Mouse (Mus musculus) liver, embryonic 14.5 days (tissue): Measurements from ENCODE around the gene Glb1l2. TPM values are rescaled to one million over a fixed set of nuclear protein-coding genes. Genes with fewer than 3 reads are reported as not detected.

ENCODE experiments used
- ATAC-seq: fragments of 200-750 bp; cut with Nextera tagmentation; 2 replicates; pipeline ENCODE4 v1.8.0; 2017; ENCODE audit warnings: moderate number of reproducible peaks, mild to moderate bottlenecking, moderate library complexity; ENCODE audit not compliant: insufficient read depth
- DNase-seq, 3 experiments: peaks; one replicate each; pipeline ENCODE4 v3.0.0-alpha.2; 2012 to 2013; ENCODE audit warnings: low read depth in 3 of 3, low spot score in 3 of 3
- H3K27ac ChIP-seq: fragments of 300-500 bp; sonication (generic); 2 replicates; pipeline ENCODE4 v1.5.1; 2014; ENCODE audit warnings: moderate library complexity, mild to moderate bottlenecking, control low read depth, inconsistent platforms
- H3K27me3 ChIP-seq: fragments of 300-500 bp; sonication (generic); 2 replicates; pipeline ENCODE4 v1.6.1; 2014; ENCODE audit warnings: mild to moderate bottlenecking, low read length, moderate library complexity; ENCODE audit not compliant: control insufficient read depth, insufficient read depth
- H3K36me3 ChIP-seq: fragments of 300-500 bp; sonication (generic); replicated peaks from 2 replicates; pipeline ENCODE4 v1.6.1; 2014; ENCODE audit warnings: low read depth; ENCODE audit not compliant: control insufficient read depth, insufficient read depth
- H3K4me1 ChIP-seq, 2 experiments: fragments of 200-500 bp in 1 of 2; fragments of 300-500 bp in 1 of 2; sonication (generic) in 1 of 2; replicated peaks; 2 replicates each; pipeline ENCODE4 v1.6.1; 2012 to 2014; ENCODE audit warnings: antibody characterized with exemption in 1 of 2, inconsistent platforms in 1 of 2, low read length in 1 of 2; ENCODE audit not compliant: control insufficient read depth in 2 of 2, insufficient read depth in 2 of 2
- H3K4me2 ChIP-seq: fragments of 300-500 bp; sonication (generic); 2 replicates; pipeline ENCODE4 v1.6.1; 2014; ENCODE audit warnings: low read depth, mild to moderate bottlenecking, control low read depth, moderate library complexity
- H3K4me3 ChIP-seq, 2 experiments: fragments of 200-500 bp in 1 of 2; fragments of 300-500 bp in 1 of 2; sonication (generic) in 1 of 2; 2 replicates each; pipeline ENCODE4 v1.5.1; 2012 to 2014; ENCODE audit warnings: low read depth in 2 of 2, low read length in 2 of 2, mild to moderate bottlenecking in 2 of 2, control low read depth in 1 of 2, inconsistent platforms in 1 of 2, moderate library complexity in 1 of 2; ENCODE audit not compliant: insufficient read depth in 1 of 2
- H3K9ac ChIP-seq: fragments of 300-500 bp; sonication (generic); replicated peaks from 2 replicates; pipeline ENCODE4 v1.6.1; 2014; ENCODE audit warnings: mild to moderate bottlenecking, control low read depth, moderate library complexity
- H3K9me3 ChIP-seq: fragments of 300-500 bp; sonication (generic); 2 replicates; pipeline ENCODE4 v1.6.1; 2016; ENCODE audit warnings: low read length, mixed read lengths; ENCODE audit not compliant: control insufficient read depth
- CTCF ChIP-seq: IDR thresholded peaks from 2 replicates; pipeline ENCODE4 v1.5.1; 2016; ENCODE audit warnings: antibody characterized with exemption, low read depth, control low read depth
- EP300 ChIP-seq: IDR thresholded peaks from 2 replicates; pipeline ENCODE4 v1.6.1; 2016; ENCODE audit warnings: antibody characterized with exemption, low read depth
- WGBS: fragments of 180-500 bp; shearing (Covaris S2); extraction: QIAGEN DNeasy Blood & Tissue Kit; methylation state at CpG from one replicate; pipeline ENCODE4 v1.1.7; 2014; ENCODE audit not compliant: insufficient replicate concordance; 5-methylcytosine and 5-hydroxymethylcytosine counted together
- polyA plus RNA-seq, 2 experiments: library from polyadenylated mRNA; depleted of rRNA in 1 of 2; stranded (reverse) in 1 of 2; unstranded in 1 of 2; fragments of >200 nt; fragmentation: Nextera tagmentation in 1 of 2; extraction: Ambion mirVana in 1 of 2; gene quantifications; 2 replicates each; pipeline versions ENCODE4 v1.2.1 to v1.2.3; 2012 to 2014

The Glb1l2 gene
- polyA plus RNA-seq, 2 experiments: 0.06 TPM; not detected in 1

DNA sequence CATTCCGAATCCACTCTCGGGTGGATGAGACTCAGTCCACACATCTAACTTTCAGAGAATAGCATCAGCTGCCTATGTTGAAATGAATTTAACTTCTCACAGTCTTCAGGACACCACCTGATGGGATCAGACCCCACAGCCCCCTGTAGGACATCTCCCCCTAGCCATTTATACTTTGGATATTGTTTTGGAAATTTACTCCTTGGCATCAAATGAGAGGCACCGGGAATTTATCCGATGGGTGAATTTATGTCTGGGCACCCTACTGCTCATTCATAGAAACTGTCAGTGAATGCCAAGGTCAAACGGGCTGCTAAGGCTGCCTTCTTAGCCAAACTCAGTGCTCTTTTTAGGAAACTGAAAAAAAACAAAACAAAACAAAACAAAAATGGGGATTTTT is 45.7 kb downstream of the Glb1l2 start:
- TF ChIP-seq EP300 (no peak), CTCF (no peak)
- no peaks in the 10 kb centered on the region for H3K4me1 ChIP-seq
- no peak overlapping the region for H3K4me3 ChIP-seq
- H3K9ac ChIP-seq: no peak overlapping the region
- no peak for DNase-seq
- H3K27ac ChIP-seq: no peak overlapping the region
- H3K36me3 ChIP-seq: no peaks in the 10 kb centered on the region
- H3K27me3 ChIP-seq: no peaks in the 10 kb centered on the region
- WGBS: 67% methylated on average over 5 of the region's 5 CpGs
- H3K4me2 ChIP-seq: no peak overlapping the region
- no peaks in the 10 kb centered on the region for H3K9me3 ChIP-seq
- ATAC-seq: no peak

DNA sequence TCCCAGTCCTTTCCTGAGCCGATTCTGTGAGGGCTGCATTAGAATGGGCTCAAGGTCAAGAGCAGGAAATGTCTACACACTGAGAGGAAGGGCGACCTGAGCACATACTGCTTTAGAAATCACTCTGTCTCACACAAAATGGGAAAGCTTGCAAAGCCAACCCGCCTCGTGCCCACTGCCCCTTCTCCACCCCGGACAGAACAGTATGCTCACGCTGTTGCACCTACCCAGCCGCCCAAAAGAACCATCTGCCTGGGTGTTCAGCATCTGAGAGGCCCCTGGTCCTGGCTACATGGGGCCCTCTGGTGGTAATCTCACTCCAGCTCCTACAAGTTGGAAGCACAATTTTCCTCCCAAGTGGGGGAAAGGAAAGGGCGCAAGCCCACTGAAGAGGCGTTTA is 46.2 kb downstream of the Glb1l2 start:
- no peak for DNase-seq
- TF ChIP-seq EP300 (no peak), CTCF (no peak)
- no peaks in the 10 kb centered on the region for H3K9me3 ChIP-seq
- no peaks in the 10 kb centered on the region for H3K36me3 ChIP-seq
- ATAC-seq: no peak
- no peaks in the 10 kb centered on the region for H3K4me1 ChIP-seq
- no peak overlapping the region for H3K4me3 ChIP-seq
- 26% methylated on average over 9 of the region's 9 CpGs for WGBS
- H3K27ac ChIP-seq: no peak overlapping the region
- H3K27me3 ChIP-seq: no peaks in the 10 kb centered on the region
- H3K9ac ChIP-seq: no peak overlapping the region
- no peak overlapping the region for H3K4me2 ChIP-seq

DNA sequence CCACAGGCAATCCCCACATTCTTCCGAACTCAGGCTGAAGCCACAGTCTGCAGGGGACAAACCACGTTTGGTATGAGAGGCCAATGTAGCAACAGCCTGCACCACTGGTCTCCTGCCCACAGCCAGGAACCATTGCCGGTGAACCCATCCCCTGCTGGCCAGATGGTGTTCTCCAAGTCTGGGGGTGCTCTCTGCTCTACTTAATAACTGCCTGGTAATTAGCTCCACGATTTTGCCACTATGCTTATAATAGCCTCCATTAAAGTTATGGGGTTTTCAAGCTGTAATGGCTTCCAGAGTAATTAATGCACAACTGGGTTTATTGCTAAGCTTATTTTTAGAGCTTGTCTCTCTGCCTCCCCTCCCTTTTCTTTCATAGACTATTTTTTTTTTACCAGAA is 57.4 kb downstream of the Glb1l2 start:
- Histone ChIP-seq H3K4me1 (no peaks in the 10 kb centered on the region), H3K27me3 (no peaks in the 10 kb centered on the region), H3K4me3 (no peak overlapping the region), H3K36me3 (no peaks in the 10 kb centered on the region), H3K9me3 (no peaks in the 10 kb centered on the region), H3K27ac (no peak overlapping the region), H3K4me2 (no peak overlapping the region), H3K9ac (no peak overlapping the region)
- TF ChIP-seq EP300: no peak
- TF ChIP-seq CTCF: no peak
- WGBS: 56% methylated on average over 4 of the region's 4 CpGs
- ATAC-seq (no peak), DNase-seq (no peak)

DNA sequence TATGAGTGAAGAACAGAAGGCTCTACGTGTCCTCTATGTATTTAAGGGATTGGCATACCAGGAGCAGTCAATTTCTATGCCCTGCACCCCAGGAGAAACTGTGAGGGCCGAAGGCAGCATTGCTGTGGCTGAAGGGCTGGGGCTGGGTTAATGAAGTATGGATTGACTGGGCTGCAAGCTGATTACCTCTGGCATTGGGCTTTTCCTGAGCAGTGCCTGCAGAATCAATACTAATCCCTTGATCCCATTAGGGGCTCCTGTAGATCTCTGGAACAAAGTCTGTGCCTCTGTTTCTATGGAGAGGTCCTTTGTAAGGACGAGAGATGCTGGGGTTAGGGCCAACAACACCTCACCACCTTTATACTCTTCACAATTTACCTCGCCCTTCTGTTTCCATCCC is 59.1 kb downstream of the Glb1l2 start:
- WGBS: 38% methylated on average over 4 of the region's 4 CpGs
- TF ChIP-seq CTCF (no peak), EP300 (no peak)

DNA sequence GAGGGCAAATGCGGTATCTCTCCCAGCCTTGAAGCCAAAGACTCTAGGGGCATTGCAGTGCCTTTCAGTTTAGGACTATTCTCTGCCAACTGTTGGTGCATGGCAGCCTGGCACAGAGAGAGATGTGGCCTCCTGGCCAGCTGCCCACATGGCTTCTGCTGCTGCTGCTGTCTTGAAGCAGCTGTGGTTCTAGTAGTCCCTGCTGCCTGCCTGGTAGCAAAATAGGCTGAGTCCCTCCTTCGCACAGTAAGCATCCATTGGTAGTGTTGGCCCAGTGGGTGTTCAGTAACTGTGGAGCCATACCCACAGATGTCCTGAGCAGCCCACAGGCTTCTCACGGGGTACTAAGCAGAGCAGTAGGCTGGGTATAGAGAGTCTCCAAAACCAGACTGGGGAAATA is 63.5 kb downstream of the Glb1l2 start:
- no peak for DNase-seq

More for the DNA sequence above, 59.1 kb downstream of the Glb1l2 start:
- Histone ChIP-seq H3K4me2 (no peak overlapping the region), H3K4me3 (no peak overlapping the region), H3K9me3 (no peaks in the 10 kb centered on the region), H3K9ac (no peak overlapping the region), H3K27me3 (no peaks in the 10 kb centered on the region), H3K36me3 (no peaks in the 10 kb centered on the region), H3K4me1 (no peaks in the 10 kb centered on the region), H3K27ac (no peak overlapping the region)
- ATAC-seq: no peak
- DNase-seq: no peak

More for the DNA sequence above, 63.5 kb downstream of the Glb1l2 start:
- 45% methylated on average over 3 of the region's 3 CpGs for WGBS
- no peak for TF ChIP-seq EP300
- TF ChIP-seq CTCF: no peak
- H3K27me3 ChIP-seq: no peaks in the 10 kb centered on the region
- no peak for ATAC-seq
- H3K9me3 ChIP-seq: no peaks in the 10 kb centered on the region
- no peak overlapping the region for H3K9ac ChIP-seq
- H3K36me3 ChIP-seq: no peaks in the 10 kb centered on the region
- H3K27ac ChIP-seq: no peak overlapping the region
- no peak overlapping the region for H3K4me2 ChIP-seq
- no peaks in the 10 kb centered on the region for H3K4me1 ChIP-seq
- no peak overlapping the region for H3K4me3 ChIP-seq
